Comparison of ENCODE assay signal across 11 mouse cellular contexts in genomic region chr5:113271207-113271811, GRCm38 (mm10). TPM values are rescaled to one million over a fixed set of nuclear protein-coding genes. Genes with fewer than 3 reads are reported as not detected.
DNase-seq lines count a peak whose midpoint lies in the region; ATAC-seq and TF ChIP-seq lines count a peak whose summit lies in the region.
"Had no signal": no experiment of that assay in that cellular context is flagged by ENCODE, and none has a peak within 500 bp of the region (broad histone marks: within the 10 kb centered on the region; RNA-seq: fewer than 3 reads in every experiment).

No protein-coding gene starts in this region.

- no peak overlapping the region for H3K9ac ChIP-seq in lung, embryonic 14.5 days

- H3K27ac ChIP-seq in cerebellum, adult 2 months (ENCODE audit: insufficient read depth, low read length) = no peak overlapping the region
- no peak overlapping the region for H3K27ac ChIP-seq in lung, embryonic 14.5 days (ENCODE audit: low read depth)
- no peak overlapping the region for H3K27ac ChIP-seq in layer of hippocampus, adult 2 months
- no peak overlapping the region for H3K27ac ChIP-seq in kidney, adult 2 months (ENCODE audit: insufficient read depth, low read depth, low read length)

- 21% methylated on average over 11 of the region's 11 CpGs for WGBS in cerebellum, adult 2 months
- WGBS in lung, embryonic 14.5 days = 62% methylated on average over 11 of the region's 11 CpGs
- WGBS in kidney, adult 2 months = 58% methylated on average over 11 of the region's 11 CpGs

- no peaks in the 10 kb centered on the region for H3K27me3 ChIP-seq in cerebellum, adult 2 months (ENCODE audit: control insufficient read depth, insufficient read depth, low read length)
- no peaks in the 10 kb centered on the region for H3K27me3 ChIP-seq in lung, embryonic 14.5 days (ENCODE audit: insufficient read depth, low read length)
- no peaks in the 10 kb centered on the region for H3K27me3 ChIP-seq in kidney, adult 2 months (replicated peaks; ENCODE audit: control insufficient read depth, insufficient read depth, low read length)

- no peak for ATAC-seq in lung, embryonic 14.5 days (ENCODE audit: insufficient read depth)

- no peak for TF ChIP-seq CTCF in cerebellum, adult 2 months (IDR thresholded peaks at IDR 0.05; ENCODE audit: borderline replicate concordance, insufficient read depth, low read depth, low read length)
- TF ChIP-seq CTCF in lung, embryonic 14.5 days (IDR thresholded peaks at IDR 0.05; ENCODE audit: low read depth) = no peak
- no peak for TF ChIP-seq CTCF in layer of hippocampus, adult 2 months (conservative IDR thresholded peaks at IDR 0.05)
- no peak for TF ChIP-seq CTCF in kidney, adult 2 months (conservative IDR thresholded peaks at IDR 0.05; ENCODE audit: insufficient read depth, insufficient read length, low read depth, low read length)

- no peaks in the 10 kb centered on the region for H3K36me3 ChIP-seq in lung, embryonic 14.5 days (ENCODE audit: insufficient read depth)
- no peaks in the 10 kb centered on the region for H3K36me3 ChIP-seq in kidney, adult 2 months (ENCODE audit: control insufficient read depth, insufficient read depth, low read length)

- peak; percentile 50 for DNase-seq in cerebellum, adult 9-10 months
- no peak for DNase-seq in cerebellum, adult 2 months
- peak; percentile 31 for DNase-seq in lung, embryonic 14.5 days
- DNase-seq in lung, postnatal 25 days (ENCODE audit: low spot score) = no peak
- DNase-seq in layer of hippocampus, adult 2 months (ENCODE audit: low spot score in 2 of 2) = peak; percentile 77 to 87
- peak; percentile 49 for DNase-seq in skeletal muscle tissue, adult 2 months (ENCODE audit: low read depth, low spot score)
- no peak for DNase-seq in kidney, adult 2 months
- DNase-seq in liver = no peak

- no peak overlapping the region for H3K4me2 ChIP-seq in lung, embryonic 14.5 days

- peaks cover 7% of the 10 kb centered on the region; the same call in 1 of the 2 replicates for H3K4me1 ChIP-seq in cerebellum, adult 2 months (ENCODE audit: control insufficient read depth, insufficient read depth, low read length)
- no peaks in the 10 kb centered on the region for H3K4me1 ChIP-seq in lung, embryonic 14.5 days (ENCODE audit: insufficient read depth)
- no peaks in the 10 kb centered on the region for H3K4me1 ChIP-seq in kidney, adult 2 months (ENCODE audit: control insufficient read depth, insufficient read depth, low read length)

- TF ChIP-seq POLR2A in cerebellum, adult 2 months (IDR thresholded peaks at IDR 0.05; ENCODE audit: borderline replicate concordance, insufficient read depth, low read length) = no peak
- no peak for TF ChIP-seq POLR2A in kidney, adult 2 months (IDR thresholded peaks at IDR 0.05; ENCODE audit: low read depth, low read length)

- no peak overlapping the region for H3K4me3 ChIP-seq in cerebellum, adult 2 months (replicated peaks; ENCODE audit: insufficient read depth, low read depth, low read length)
- H3K4me3 ChIP-seq in lung, embryonic 14.5 days (ENCODE audit: low read depth, low read length) = no peak overlapping the region
- no peak overlapping the region for H3K4me3 ChIP-seq in layer of hippocampus, adult 2 months
- H3K4me3 ChIP-seq in kidney, adult 2 months (ENCODE audit: insufficient read depth, low read depth, low read length) = no peak overlapping the region

- no peaks in the 10 kb centered on the region for H3K9me3 ChIP-seq in lung, embryonic 14.5 days (ENCODE audit: low read depth, low read length)

RNA-seq across cellular contexts. Expression of gene Sgsm1, which starts 39.3 kb away (rescaled TPM):
- 73.9 and 77.7 TPM in 2 replicates for polyA plus RNA-seq in cerebellum, adult 2 months (2012; rRNA removed)
- 3.8 and 5.2 TPM in 2 replicates for polyA plus RNA-seq in lung, embryonic 14.5 days (2014; fragmentation: Nextera tagmentation; extraction: Ambion mirVana)
- 10 to 100 TPM; 80.3 to 85.4 TPM for total RNA-seq in layer of hippocampus, adult 2 months (2021)
- 3.5 and 3.9 TPM in 2 replicates for polyA plus RNA-seq in kidney, adult 2 months (2012; rRNA removed)

RNA-seq across cellular contexts. Expression of gene Tmem211, which starts 44.6 kb away (rescaled TPM):
- polyA plus RNA-seq in cerebellum, adult 2 months (2012; rRNA removed) = 0.10 and 0.18 TPM in 2 replicates
- polyA plus RNA-seq in lung, embryonic 14.5 days (2014; fragmentation: Nextera tagmentation; extraction: Ambion mirVana) = not detected in 2 replicates
- not detected for total RNA-seq in layer of hippocampus, adult 2 months (2021)
- not detected in 2 replicates for polyA plus RNA-seq in kidney, adult 2 months (2012; rRNA removed)
- polyA plus RNA-seq: heart, embryonic 16.5 days; lung, embryonic 16.5 days; spleen, adult 2 months had no signal

RNA-seq across cellular contexts. Expression of gene 2900026A02Rik, which starts 50.3 kb away (rescaled TPM):
- polyA plus RNA-seq in cerebellum, adult 2 months (2012; rRNA removed) = 4.9 and 5.2 TPM in 2 replicates
- polyA plus RNA-seq in lung, embryonic 14.5 days (2014; fragmentation: Nextera tagmentation; extraction: Ambion mirVana) = 6.9 TPM in 2 replicates
- total RNA-seq in layer of hippocampus, adult 2 months (2021) = 10 to 100 TPM; 60.2 to 62.1 TPM
- polyA plus RNA-seq in kidney, adult 2 months (2012; rRNA removed) = 14.3 and 15.0 TPM in 2 replicates

Comparison
In these comparisons a context has a peak if more than half of its experiments do, and no peak if none do; other contexts are left out.
1. DNase-seq: peak in cerebellum, adult 9-10 months (single experiment), lung, embryonic 14.5 days (single experiment), layer of hippocampus, adult 2 months (2 of 2) and skeletal muscle tissue, adult 2 months (single experiment); none in cerebellum, adult 2 months (0 of 2), lung, postnatal 25 days (single experiment), kidney, adult 2 months (single experiment) and liver (single experiment).
2. RNA of gene Sgsm1, which starts 39.3 kb away (polyA plus RNA-seq): 73.9 to 77.7 TPM in cerebellum, adult 2 months; 3.8 to 5.2 TPM in lung, embryonic 14.5 days and 3.5 to 3.9 TPM in kidney, adult 2 months; every median in the first group is over 10 times any median in the second.